8 mouse cellular contexts compared by ENCODE assay signal in the genomic region with DNA sequence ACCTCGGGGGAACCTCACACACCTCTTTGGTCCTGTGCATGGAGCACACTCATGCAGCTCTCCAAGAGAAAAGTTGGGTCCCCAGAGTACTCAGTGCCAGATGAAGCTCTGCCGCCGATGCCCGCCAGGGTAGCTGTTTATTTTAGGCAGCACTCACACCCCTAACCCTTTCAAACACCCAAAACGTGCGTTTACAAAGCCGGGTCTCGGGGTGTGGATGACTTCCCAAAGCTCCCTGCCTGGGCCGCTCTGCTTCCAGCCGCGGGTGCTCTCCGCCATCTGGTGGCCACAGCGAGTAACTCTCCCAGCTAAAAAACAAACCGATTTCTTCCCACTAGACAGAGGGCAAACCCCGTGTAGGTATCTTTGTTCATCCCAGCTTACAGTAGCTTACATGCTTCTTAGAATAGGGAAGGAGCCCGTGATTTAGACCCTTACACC. TPM values are rescaled to one million over a fixed set of nuclear protein-coding genes. Genes with fewer than 3 reads are reported as not detected.
DNase-seq lines count a peak whose midpoint lies in the region; ATAC-seq lines count a peak whose summit lies in the region.

No protein-coding gene starts in this region.

- peak overlapping the region; percentile 58 for H3K4me2 ChIP-seq in forebrain, embryonic 14.5 days (ENCODE audit: low read length)
- peak overlapping the region; percentile 70 for H3K4me2 ChIP-seq in lung, embryonic 15.5 days

- H3K4me3 ChIP-seq in forebrain, embryonic 14.5 days (ENCODE audit: low read depth, low read length): peak overlapping the region; percentile 21
- peak overlapping the region; percentile 35 for H3K4me3 ChIP-seq in lung, embryonic 15.5 days

- H3K36me3 ChIP-seq in forebrain, embryonic 14.5 days (ENCODE audit: control insufficient read depth, insufficient read depth, low read length): no peaks in the 10 kb centered on the region
- H3K36me3 ChIP-seq in lung, embryonic 15.5 days: no peaks in the 10 kb centered on the region

- no peak overlapping the region for H3K9ac ChIP-seq in forebrain, embryonic 14.5 days (ENCODE audit: low read length)
- no peak overlapping the region for H3K9ac ChIP-seq in lung, embryonic 15.5 days

- H3K27ac ChIP-seq in forebrain, embryonic 14.5 days (ENCODE audit: low read depth, low read length): no peak overlapping the region
- no peak overlapping the region for H3K27ac ChIP-seq in lung, embryonic 15.5 days

- no peaks in the 10 kb centered on the region for H3K9me3 ChIP-seq in forebrain, embryonic 14.5 days (replicated peaks; ENCODE audit: control insufficient read depth, low read length)
- H3K9me3 ChIP-seq in lung, embryonic 15.5 days: no peaks in the 10 kb centered on the region

- DNase-seq in MN1 (ENCODE audit: low spot score): peak; percentile 85
- DNase-seq in cerebellum, adult 11-12 months: peak; percentile 68
- peak; percentile 87 for DNase-seq in forebrain, embryonic 14.5 days (ENCODE audit: low spot score)
- DNase-seq in heart, postnatal 4 days: peak; percentile 80
- peak; percentile 40 to 76 for DNase-seq in layer of hippocampus, adult 18-20 months (ENCODE audit: low spot score in 2 of 2)
- DNase-seq in thymus, postnatal 4 days: peak; percentile 87

- under 1% methylated on average over 16 of the region's 16 CpGs for WGBS in forebrain, embryonic 14.5 days
- under 1% methylated on average over 16 of the region's 16 CpGs for WGBS in lung, embryonic 15.5 days

- H3K27me3 ChIP-seq in forebrain, embryonic 14.5 days (replicated peaks; ENCODE audit: control insufficient read depth, insufficient read depth, low read length): peaks cover 42% of the 10 kb centered on the region
- H3K27me3 ChIP-seq in lung, embryonic 15.5 days: peaks cover 53% of the 10 kb centered on the region

- peaks cover 18% of the 10 kb centered on the region; the same call in 1 of the 2 replicates for H3K4me1 ChIP-seq in forebrain, embryonic 14.5 days (ENCODE audit: control insufficient read depth, insufficient read depth, low read length)
- H3K4me1 ChIP-seq in lung, embryonic 15.5 days: peaks cover 20% of the 10 kb centered on the region

- peak; percentile 77 for ATAC-seq in forebrain, embryonic 14.5 days
- peak; percentile 76 for ATAC-seq in lung, embryonic 15.5 days (ENCODE audit: borderline replicate concordance, extremely low read depth, low FRiP score, low TSS enrichment)
- peak; percentile 75 for ATAC-seq in neutrophil, adult 5-6 weeks (ENCODE audit: extremely low read depth, insufficient number of reproducible peaks, low FRiP score, poor library complexity, severe bottlenecking)

RNA-seq across cellular contexts. Expression of a gene that starts 11.6 kb away (rescaled TPM):
- polyA plus RNA-seq in forebrain, embryonic 14.5 days (2014; fragmentation: Nextera tagmentation; extraction: Ambion mirVana): 22.9 and 24.1 TPM in 2 replicates
- total RNA-seq in heart, postnatal 4 days (2021): not detected
- total RNA-seq in layer of hippocampus, adult 18-20 months (2021): under 1 TPM; 0.15 to 0.27 TPM
- 0.08 TPM in 1 of 2 replicates, not detected in the other for polyA plus RNA-seq in lung, embryonic 15.5 days (2015; fragmentation: Nextera tagmentation; extraction: Ambion mirVana)
- 1.7 and 2.2 TPM in 2 replicates for total RNA-seq in neutrophil, adult 5-6 weeks (2017)

RNA-seq across cellular contexts. Expression of a gene that starts 16.5 kb away (rescaled TPM):
- polyA plus RNA-seq in forebrain, embryonic 14.5 days (2014; fragmentation: Nextera tagmentation; extraction: Ambion mirVana): 28.5 and 41.2 TPM in 2 replicates
- 100 to 1,000 TPM; 144 to 146 TPM for total RNA-seq in heart, postnatal 4 days (2021)
- 10 to 100 TPM; 81.1 to 82.8 TPM for total RNA-seq in layer of hippocampus, adult 18-20 months (2021)
- 39.2 and 43.5 TPM in 2 replicates for polyA plus RNA-seq in lung, embryonic 15.5 days (2015; fragmentation: Nextera tagmentation; extraction: Ambion mirVana)
- 120 and 135 TPM in 2 replicates for total RNA-seq in neutrophil, adult 5-6 weeks (2017)
